Mouse (Mus musculus): ENCODE data around the gene Nudt8. TPM values are rescaled to one million over a fixed set of nuclear protein-coding genes. Genes with fewer than 3 reads are reported as not detected.
"Not testable (repeated sequence)": the region's sequence is repeated elsewhere in the genome, so short reads cannot be mapped to it uniquely, and the experiment has no call there.

Gene Nudt8
- polyA plus RNA-seq, 1 experiment from 2014 or later = 22.3 TPM

DNA sequence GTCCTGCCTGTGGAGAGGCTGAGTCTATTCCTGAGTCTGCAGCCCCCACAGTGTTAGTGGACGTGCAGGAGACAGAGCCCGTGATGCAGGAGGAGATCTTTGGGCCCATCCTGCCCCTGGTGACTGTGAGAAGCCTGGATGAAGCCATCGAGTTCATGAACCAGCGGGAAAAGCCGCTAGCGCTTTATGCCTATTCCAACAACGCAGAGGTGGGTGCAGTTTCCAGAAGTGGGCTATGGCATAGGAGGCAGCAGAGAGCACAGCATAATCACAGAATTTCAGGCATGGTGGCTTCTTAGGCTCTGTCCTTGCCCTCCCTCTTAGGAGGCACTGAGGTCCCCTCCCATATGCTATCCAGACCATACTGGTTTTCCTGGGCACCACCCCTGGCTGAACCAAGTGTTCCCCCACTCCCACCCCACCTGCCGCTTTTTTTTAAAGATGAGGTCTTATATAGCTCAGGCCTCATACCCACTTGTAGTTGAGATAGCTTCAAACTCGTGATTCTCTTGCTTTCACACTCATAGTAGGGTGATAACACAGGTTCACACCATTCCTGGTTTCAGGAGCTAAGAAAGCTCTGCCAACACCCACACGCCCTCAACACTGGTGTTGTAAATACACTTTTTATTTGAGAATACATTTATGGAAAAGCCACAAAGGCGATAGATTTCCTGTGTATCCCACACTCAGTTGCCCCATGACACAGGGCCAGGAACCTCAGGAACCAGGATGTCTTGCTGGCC is 33.9 kb upstream of the Nudt8 start:
- no peak for ATAC-seq (ENCODE audit: low FRiP score)
- Histone ChIP-seq H3K27me3 (0 out of 2 replicates have a peak, but pooled peaks cover 4% of the 10 kb centered on the region), H3K9me3 (no peaks in the 10 kb centered on the region), H3K36me3 (no peaks in the 10 kb centered on the region), H3K4me3 (no peak overlapping the region), H3K27ac (no peak overlapping the region), H3K4me2 (no peak overlapping the region), H3K4me1 (replicated peaks) (no peaks in the 10 kb centered on the region), H3K9ac (no peak overlapping the region)
- 74% methylated on average over 11 of the region's 11 CpGs for WGBS

DNA sequence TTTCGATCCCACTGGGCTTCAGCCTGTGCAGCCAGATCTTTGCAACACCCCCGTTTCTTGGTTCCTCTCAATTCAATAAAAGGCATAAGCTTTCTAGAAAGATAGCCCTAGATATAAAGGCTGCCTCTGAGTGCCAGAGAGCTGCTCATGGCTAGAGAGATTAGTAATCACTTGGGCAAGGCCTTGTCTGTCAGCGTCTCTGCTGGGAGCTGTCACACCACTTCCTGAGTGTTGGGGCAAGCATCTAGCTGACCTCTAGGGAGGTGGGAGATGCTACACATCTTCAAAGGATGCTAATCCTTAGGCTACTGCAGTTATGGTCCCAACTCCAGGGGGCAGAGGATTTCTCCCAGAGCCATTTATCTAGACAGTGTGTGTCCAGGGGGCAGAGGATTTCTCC is 33.1 kb upstream of the Nudt8 start:
- Histone ChIP-seq H3K9me3 (no peaks in the 10 kb centered on the region), H3K4me2 (no peak overlapping the region), H3K36me3 (no peaks in the 10 kb centered on the region), H3K27me3 (peaks cover 6% of the 10 kb centered on the region; the same call in 1 of the 2 replicates), H3K9ac (no peak overlapping the region), H3K4me3 (no peak overlapping the region), H3K4me1 (replicated peaks) (no peaks in the 10 kb centered on the region), H3K27ac (no peak overlapping the region)
- no peak for ATAC-seq (ENCODE audit: low FRiP score)
- WGBS = 77% methylated on average over 3 of the region's 3 CpGs

DNA sequence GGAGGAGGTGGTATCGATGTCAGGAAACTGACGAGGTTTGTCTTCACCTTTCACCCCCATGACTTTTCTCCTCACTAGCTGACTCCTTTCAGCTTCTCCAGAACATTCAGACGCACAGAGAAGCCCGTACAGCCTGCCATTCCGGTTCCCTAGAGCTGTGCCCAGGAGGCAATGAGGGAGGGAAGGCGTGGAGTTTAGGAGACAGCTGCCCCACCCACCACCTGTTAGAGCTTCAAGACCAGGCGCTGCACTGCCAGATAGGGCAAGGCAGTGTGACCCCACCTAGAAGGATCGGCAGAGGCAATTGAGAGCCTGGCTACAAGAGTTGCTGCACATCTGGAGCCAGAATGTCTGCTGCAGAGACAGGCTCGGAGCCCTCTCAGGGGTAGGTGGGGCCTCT is 28.2 kb upstream of the Nudt8 start, which contains the start of gene Aldh3b2:
Aldh3b2 (plus strand) TSS at position 100 of the 400 bp plus-strand sequence.
- peaks cover 7% of the 10 kb centered on the region; the same call in 1 of the 2 replicates for H3K27me3 ChIP-seq
- WGBS = 61% methylated on average over 9 of the region's 9 CpGs
- no peak within 1 kb of the TSS; the same call in 1 of the 2 replicates for H3K9ac ChIP-seq
- H3K4me3 ChIP-seq = no peak within 1 kb of the TSS
- H3K4me1 ChIP-seq (replicated peaks) = 0 out of 2 replicates have a peak, but pooled peaks cover under 1% of the 10 kb centered on the region
- H3K4me2 ChIP-seq = no peak within 1 kb of the TSS
- H3K27ac ChIP-seq = no peak within 1 kb of the TSS
- no peaks in the 10 kb centered on the region for H3K9me3 ChIP-seq
- H3K36me3 ChIP-seq = no peaks in the 10 kb centered on the region
- ATAC-seq (ENCODE audit: low FRiP score) = no peak

DNA sequence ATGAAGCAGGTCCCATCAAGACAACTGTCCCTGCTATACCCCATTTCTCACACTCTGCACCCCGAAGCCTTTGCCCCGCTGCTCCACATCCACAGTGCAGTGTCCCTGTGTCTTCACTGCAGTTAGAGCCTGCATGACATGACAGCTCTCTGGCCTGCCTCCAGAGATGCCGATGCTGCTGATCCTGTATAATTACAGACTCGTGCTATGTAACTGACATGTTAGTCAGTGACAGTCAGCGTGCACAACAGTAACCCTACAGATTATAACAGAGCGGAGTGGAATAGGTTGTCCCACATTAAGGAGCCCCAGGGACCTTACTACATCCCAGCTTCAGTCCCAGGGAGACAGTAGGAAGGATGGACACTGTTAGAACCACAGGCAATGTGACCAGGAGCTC is 25.8 kb upstream of the Nudt8 start:
- 82% methylated on average over 6 of the region's 6 CpGs for WGBS
- not testable (repeated sequence) for H3K36me3 ChIP-seq; H3K4me1 ChIP-seq (replicated peaks); H3K9ac ChIP-seq; H3K9me3 ChIP-seq; H3K27ac ChIP-seq; ATAC-seq (ENCODE audit: low FRiP score); H3K4me3 ChIP-seq; H3K4me2 ChIP-seq; H3K27me3 ChIP-seq

DNA sequence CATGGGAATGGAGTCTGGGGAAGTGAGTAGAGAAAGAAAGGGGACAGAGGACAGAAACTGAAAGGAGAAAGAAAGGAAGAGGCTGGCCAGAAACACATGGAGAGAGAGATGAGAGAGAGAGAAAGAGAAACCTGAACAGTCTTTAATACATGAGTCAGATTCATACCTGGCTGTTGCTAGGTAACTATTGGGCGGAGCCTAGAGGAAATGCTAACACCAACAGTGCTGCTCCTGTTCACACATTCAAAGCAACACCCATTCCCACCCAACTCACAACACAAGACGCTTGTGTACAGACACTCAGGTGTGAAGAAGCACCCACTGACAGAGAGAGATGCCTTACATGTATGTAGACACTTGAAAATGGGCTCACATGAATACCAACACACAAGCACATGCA is 24.5 kb upstream of the Nudt8 start:
- no peaks in the 10 kb centered on the region for H3K36me3 ChIP-seq
- ATAC-seq (ENCODE audit: low FRiP score) = no peak
- H3K27ac ChIP-seq = no peak overlapping the region
- H3K9ac ChIP-seq = no peak overlapping the region
- no peak overlapping the region for H3K4me2 ChIP-seq
- no peak overlapping the region for H3K4me3 ChIP-seq
- H3K9me3 ChIP-seq = no peaks in the 10 kb centered on the region
- H3K27me3 ChIP-seq = peaks cover 3% of the 10 kb centered on the region; the same call in 1 of the 2 replicates
- H3K4me1 ChIP-seq (replicated peaks) = peaks cover 10% of the 10 kb centered on the region; the same call in 1 of the 2 replicates
- 76% methylated on average over 2 of the region's 2 CpGs for WGBS

DNA sequence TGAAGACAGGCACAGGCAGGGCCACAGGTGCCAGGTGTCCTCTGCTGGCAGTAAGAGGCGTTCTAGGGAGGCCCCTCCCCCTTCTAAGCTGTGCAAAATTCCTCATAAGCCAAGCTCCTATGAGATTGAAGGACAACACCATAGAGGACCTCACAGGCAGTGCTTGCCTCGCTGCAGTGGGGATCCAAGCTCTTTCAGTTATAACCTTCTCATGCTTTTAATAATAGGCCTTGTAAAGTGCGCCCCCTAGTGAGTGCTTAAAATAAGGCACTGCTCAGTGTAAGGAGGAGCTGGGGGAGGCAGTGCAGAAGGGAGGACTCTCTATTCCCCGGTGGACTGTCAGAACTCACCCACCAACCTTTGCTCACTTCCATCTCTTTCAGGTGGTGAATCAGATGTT is 20.1 kb upstream of the Nudt8 start:
- H3K27ac ChIP-seq = no peak overlapping the region
- no peaks in the 10 kb centered on the region for H3K9me3 ChIP-seq
- no peak overlapping the region for H3K4me2 ChIP-seq
- H3K9ac ChIP-seq = no peak overlapping the region
- no peaks in the 10 kb centered on the region for H3K36me3 ChIP-seq
- no peak overlapping the region for H3K4me3 ChIP-seq
- WGBS = 18% methylated on average over 4 of the region's 4 CpGs
- peaks cover 26% of the 10 kb centered on the region for H3K4me1 ChIP-seq (replicated peaks)
- H3K27me3 ChIP-seq = no peaks in the 10 kb centered on the region
- ATAC-seq (ENCODE audit: low FRiP score) = peak; percentile 61

DNA sequence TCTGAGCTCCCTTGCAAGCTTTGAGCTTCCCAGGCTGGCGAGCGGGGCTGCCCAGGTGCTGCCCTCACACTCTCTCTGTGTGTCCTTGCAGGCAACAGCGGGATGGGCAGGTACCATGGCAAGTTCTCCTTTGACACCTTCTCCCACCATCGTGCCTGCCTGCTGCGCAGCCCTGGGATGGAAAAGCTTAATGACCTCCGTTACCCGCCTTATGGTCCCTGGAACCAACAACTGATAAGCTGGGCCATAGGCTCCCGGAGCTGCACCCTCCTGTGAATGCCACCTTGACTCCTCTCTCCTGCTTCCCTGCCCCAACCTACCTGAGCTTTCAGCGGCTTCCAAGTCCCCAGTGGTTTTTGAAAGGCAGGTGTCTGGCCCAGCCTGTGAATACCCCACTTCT is 19.5 kb upstream of the Nudt8 start:
- Histone ChIP-seq H3K4me2 (no peak overlapping the region), H3K27ac (no peak overlapping the region), H3K9me3 (no peaks in the 10 kb centered on the region), H3K36me3 (no peaks in the 10 kb centered on the region), H3K9ac (no peak overlapping the region), H3K27me3 (no peaks in the 10 kb centered on the region), H3K4me1 (replicated peaks) (peaks cover 30% of the 10 kb centered on the region), H3K4me3 (no peak overlapping the region)
- no peak for ATAC-seq (ENCODE audit: low FRiP score)
- 82% methylated on average over 9 of the region's 9 CpGs for WGBS

DNA sequence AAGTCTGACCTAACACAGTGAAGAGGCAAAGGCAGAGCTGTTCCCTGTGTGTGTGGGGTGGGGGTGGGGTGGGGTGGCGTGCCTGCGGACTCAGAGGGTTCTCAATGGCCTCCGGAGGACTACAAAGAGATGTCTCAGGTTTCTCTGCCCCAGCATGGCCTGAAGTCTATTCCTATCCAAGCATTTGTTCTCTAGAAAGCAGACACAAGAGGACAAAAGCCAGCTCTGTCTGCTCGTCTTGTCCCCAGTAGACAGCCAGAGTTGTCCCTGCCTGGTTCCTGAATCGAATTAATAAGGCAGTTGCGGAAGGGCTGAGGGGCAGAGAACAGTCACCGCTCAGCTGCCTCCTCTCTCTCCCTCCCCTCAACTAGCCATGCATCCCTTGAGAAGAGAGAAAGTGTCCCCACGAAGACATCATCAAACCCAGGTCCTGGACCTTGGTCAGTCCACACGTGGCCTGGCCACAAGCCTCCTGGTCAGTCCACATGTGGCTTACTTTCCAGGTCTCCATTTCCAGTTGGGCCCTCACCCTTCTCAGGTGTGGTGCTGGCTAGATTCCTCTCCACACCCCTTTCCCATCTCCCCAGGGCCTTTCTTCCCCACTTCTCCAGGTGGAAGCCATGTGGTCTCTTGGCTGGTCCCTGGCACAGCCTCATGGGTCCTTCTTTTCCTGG is 16.7 kb upstream of the Nudt8 start:
- H3K36me3 ChIP-seq = no peaks in the 10 kb centered on the region
- no peak for ATAC-seq (ENCODE audit: low FRiP score)
- H3K4me2 ChIP-seq = no peak overlapping the region
- H3K9ac ChIP-seq = no peak overlapping the region
- H3K9me3 ChIP-seq = no peaks in the 10 kb centered on the region; the same call in 1 of the 2 replicates
- no peak overlapping the region for H3K27ac ChIP-seq
- H3K4me3 ChIP-seq = no peak overlapping the region
- 22% methylated on average over 9 of the region's 9 CpGs for WGBS
- H3K27me3 ChIP-seq = no peaks in the 10 kb centered on the region
- peaks cover 32% of the 10 kb centered on the region for H3K4me1 ChIP-seq (replicated peaks)

DNA sequence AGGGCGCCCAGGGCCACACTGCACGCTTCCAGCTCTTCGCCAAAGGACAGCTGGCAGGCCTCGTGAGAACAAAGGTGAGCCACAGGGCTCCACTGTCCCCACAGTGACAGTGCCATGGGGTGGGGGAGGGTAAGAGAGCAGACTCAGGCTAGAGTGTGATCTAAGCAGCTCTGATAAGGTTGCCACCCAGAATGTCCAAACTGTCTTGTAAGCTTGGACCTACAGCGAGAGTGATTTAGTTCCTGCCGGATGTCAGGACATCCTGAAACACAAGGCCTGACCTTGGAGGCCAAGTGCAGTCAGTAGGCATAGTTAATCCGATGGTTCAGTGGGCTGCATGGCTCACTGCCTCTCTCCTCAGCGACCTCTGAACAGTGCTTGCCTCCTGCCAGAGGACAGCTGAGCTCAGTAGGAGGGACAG is 15.1 kb upstream of the Nudt8 start:
- no peaks in the 10 kb centered on the region for H3K27me3 ChIP-seq
- H3K4me1 ChIP-seq (replicated peaks) = peaks cover 27% of the 10 kb centered on the region
- H3K4me2 ChIP-seq = no peak overlapping the region
- no peak for ATAC-seq (ENCODE audit: low FRiP score)
- H3K27ac ChIP-seq = no peak overlapping the region
- no peak overlapping the region for H3K4me3 ChIP-seq
- H3K9me3 ChIP-seq = no peaks in the 10 kb centered on the region; the same call in 1 of the 2 replicates
- no peaks in the 10 kb centered on the region for H3K36me3 ChIP-seq
- 14% methylated on average over 8 of the region's 8 CpGs for WGBS
- no peak overlapping the region for H3K9ac ChIP-seq

DNA sequence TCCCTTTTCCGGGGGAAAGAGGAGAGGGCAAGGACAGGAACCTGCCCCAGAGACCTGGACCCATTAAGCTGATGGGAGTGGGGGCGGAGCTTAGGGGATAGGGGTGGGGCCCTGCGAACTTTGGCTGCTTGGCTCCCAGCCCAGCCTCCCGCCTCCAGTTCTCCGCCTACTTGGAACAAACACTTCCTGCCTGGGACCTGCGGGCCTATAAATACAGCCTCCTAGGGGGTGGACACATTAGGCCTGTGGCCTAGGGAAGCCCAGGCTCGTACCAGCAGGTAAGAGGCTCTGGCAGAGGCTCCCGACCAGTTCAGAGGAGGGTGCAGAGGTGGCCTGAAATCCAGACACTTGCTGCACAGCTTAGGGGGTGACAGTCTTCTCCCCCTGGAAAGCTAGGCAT is 14.0 kb upstream of the Nudt8 start, which contains the start of gene Acy3:
Acy3 (plus strand) TSS at position 237 of the 400 bp plus-strand sequence.
- Histone ChIP-seq H3K27ac (no peak within 1 kb of the TSS), H3K4me2 (no peak within 1 kb of the TSS), H3K36me3 (no peaks in the 10 kb centered on the region), H3K4me1 (replicated peaks) (peaks cover 33% of the 10 kb centered on the region), H3K27me3 (no peaks in the 10 kb centered on the region), H3K4me3 (no peak within 1 kb of the TSS), H3K9ac (no peak within 1 kb of the TSS), H3K9me3 (no peaks in the 10 kb centered on the region; the same call in 1 of the 2 replicates)
- no peak for ATAC-seq (ENCODE audit: low FRiP score)
- WGBS = 19% methylated on average over 8 of the region's 8 CpGs

DNA sequence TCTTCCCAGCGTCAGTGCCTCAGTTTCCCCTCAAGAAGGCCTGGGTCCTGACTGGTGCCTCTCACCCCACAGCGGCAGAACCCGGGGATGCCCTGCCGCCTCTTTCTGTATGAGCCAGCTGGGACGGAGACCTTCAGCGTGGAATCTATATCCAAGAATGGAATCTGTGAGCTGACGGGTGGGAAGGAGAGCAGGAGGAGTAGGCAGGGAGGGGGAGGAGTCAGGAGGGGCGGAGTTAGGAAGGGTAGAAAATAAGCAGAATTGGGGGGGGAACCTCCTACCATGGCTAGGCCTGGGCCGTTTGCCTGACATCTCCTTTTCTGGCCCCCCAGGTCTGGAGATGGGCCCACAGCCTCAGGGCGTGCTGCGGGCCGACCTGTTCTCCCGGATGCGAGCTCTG is 12.3 kb upstream of the Nudt8 start:
- Histone ChIP-seq H3K36me3 (no peaks in the 10 kb centered on the region), H3K27ac (no peak overlapping the region), H3K27me3 (no peaks in the 10 kb centered on the region), H3K4me1 (replicated peaks) (peaks cover 33% of the 10 kb centered on the region), H3K9ac (no peak overlapping the region), H3K4me3 (no peak overlapping the region), H3K4me2 (no peak overlapping the region), H3K9me3 (no peaks in the 10 kb centered on the region; the same call in 1 of the 2 replicates)
- WGBS = 93% methylated on average over 13 of the region's 14 CpGs
- ATAC-seq (ENCODE audit: low FRiP score) = no peak

DNA sequence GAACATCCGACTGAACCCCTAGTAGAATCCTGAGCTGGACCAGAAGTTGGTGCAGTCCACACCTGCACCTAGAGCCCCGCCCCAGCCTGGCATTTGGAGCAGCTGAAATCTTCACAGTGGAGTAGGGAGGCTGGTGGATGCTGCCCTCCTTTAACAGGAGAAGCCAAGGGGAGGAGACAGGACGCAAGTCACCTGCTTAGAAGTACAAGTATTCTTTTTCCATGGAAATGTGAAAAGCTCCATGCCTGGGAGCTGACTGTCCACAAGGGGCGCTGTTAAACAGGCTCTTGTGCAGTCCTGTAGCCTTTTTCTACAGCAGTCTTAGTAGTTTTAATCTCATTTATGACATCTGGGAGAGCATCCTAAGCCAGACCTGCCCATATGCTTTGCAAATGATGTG is 11.6 kb upstream of the Nudt8 start:
- Histone ChIP-seq H3K4me2 (no peak overlapping the region), H3K9me3 (no peaks in the 10 kb centered on the region; the same call in 1 of the 2 replicates), H3K27me3 (no peaks in the 10 kb centered on the region), H3K27ac (no peak overlapping the region), H3K4me3 (no peak overlapping the region), H3K9ac (no peak overlapping the region), H3K4me1 (replicated peaks) (peaks cover 26% of the 10 kb centered on the region), H3K36me3 (no peaks in the 10 kb centered on the region)
- WGBS = 83% methylated on average over 4 of the region's 4 CpGs
- no peak for ATAC-seq (ENCODE audit: low FRiP score)

All from hindbrain, embryonic 13.5 days (tissue).